Mouse (Mus musculus): ENCODE results near the gene Ccdc167. TPM values are rescaled to one million over a fixed set of nuclear protein-coding genes. Genes with fewer than 3 reads are reported as not detected.
A peak's percentile ranks its signal among the peaks of the same experiment; 100 is the strongest.

Ccdc167 gene
- polyA plus RNA-seq (2014; fragmentation: Nextera tagmentation; extraction: Ambion mirVana): 15.2 and 15.7 TPM in 2 replicates

GRCm38 (mm10) chr17:29716732-29717445 is at the start of gene Ccdc167:
Gene Ccdc167, minus strand, starts transcription at chr17:29717044.
- no peaks in the 10 kb centered on the region for H3K27me3 ChIP-seq (ENCODE audit: control insufficient read depth, insufficient read depth, low read length)
- H3K9ac ChIP-seq (replicated peaks; ENCODE audit: low read depth, low read length): no peak within 1 kb of the TSS; the same call in 1 of the 2 replicates
- H3K9me3 ChIP-seq (ENCODE audit: control insufficient read depth, low read depth, low read length): no peaks in the 10 kb centered on the region
- H3K27ac ChIP-seq (ENCODE audit: low read length): no peak within 1 kb of the TSS
- peak; percentile 97 for ATAC-seq (ENCODE audit: insufficient number of reproducible peaks, insufficient read depth, low FRiP score, low read depth)
- peak within 1 kb of the TSS; percentile 66 for H3K4me2 ChIP-seq (replicated peaks; ENCODE audit: low read depth, low read length)
- H3K4me3 ChIP-seq (ENCODE audit: low read depth, low read length): peak within 1 kb of the TSS; percentile 52
- H3K4me1 ChIP-seq (ENCODE audit: control insufficient read depth, insufficient read depth, low read length): peaks cover 22% of the 10 kb centered on the region; the same call in 1 of the 2 replicates
- 4% methylated on average over 41 of the region's 41 CpGs for WGBS
- no peaks in the 10 kb centered on the region for H3K36me3 ChIP-seq (ENCODE audit: control insufficient read depth, insufficient read depth, low read length)

GRCm38 (mm10) chr17:29765380-29765779 is 48.5 kb upstream of the Ccdc167 start:
- H3K9me3 ChIP-seq (ENCODE audit: control insufficient read depth, low read depth, low read length): no peaks in the 10 kb centered on the region
- no peaks in the 10 kb centered on the region for H3K27me3 ChIP-seq (ENCODE audit: control insufficient read depth, insufficient read depth, low read length)
- ATAC-seq (ENCODE audit: insufficient number of reproducible peaks, insufficient read depth, low FRiP score, low read depth): no peak
- H3K4me1 ChIP-seq (ENCODE audit: control insufficient read depth, insufficient read depth, low read length): peaks cover 11% of the 10 kb centered on the region; the same call in 1 of the 2 replicates
- no peak overlapping the region for H3K9ac ChIP-seq (replicated peaks; ENCODE audit: low read depth, low read length)
- no peak overlapping the region for H3K27ac ChIP-seq (ENCODE audit: low read length)
- H3K36me3 ChIP-seq (ENCODE audit: control insufficient read depth, insufficient read depth, low read length): no peaks in the 10 kb centered on the region
- no peak overlapping the region for H3K4me3 ChIP-seq (ENCODE audit: low read depth, low read length)
- H3K4me2 ChIP-seq (replicated peaks; ENCODE audit: low read depth, low read length): no peak overlapping the region
- 85% methylated on average over 9 of the region's 9 CpGs for WGBS

DNA sequence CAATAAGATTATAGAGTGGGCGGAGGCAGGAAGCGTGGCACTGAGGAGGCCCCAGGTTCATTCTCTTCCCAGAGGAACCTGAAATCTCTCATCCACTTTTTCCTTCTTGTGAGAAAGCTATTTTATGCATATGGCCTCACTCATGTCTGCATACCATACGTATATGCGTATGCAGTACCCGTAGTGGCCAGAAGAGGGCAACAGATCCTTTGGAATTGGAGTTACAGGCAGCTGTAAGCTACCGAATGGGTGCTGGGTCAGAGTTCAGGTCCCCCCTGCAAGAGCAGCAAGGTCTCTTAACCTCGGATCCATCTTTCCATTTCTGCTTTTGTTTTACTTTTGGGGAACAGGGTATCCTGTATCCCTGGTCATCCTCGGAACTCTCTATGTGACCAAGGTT is 45.7 kb upstream of the Ccdc167 start:
- Histone ChIP-seq H3K9ac (replicated peaks; ENCODE audit: low read depth, low read length) (no peak overlapping the region), H3K4me2 (replicated peaks; ENCODE audit: low read depth, low read length) (no peak overlapping the region), H3K27me3 (ENCODE audit: control insufficient read depth, insufficient read depth, low read length) (no peaks in the 10 kb centered on the region), H3K4me1 (ENCODE audit: control insufficient read depth, insufficient read depth, low read length) (peaks cover 6% of the 10 kb centered on the region; the same call in 1 of the 2 replicates), H3K4me3 (ENCODE audit: low read depth, low read length) (no peak overlapping the region), H3K9me3 (ENCODE audit: control insufficient read depth, low read depth, low read length) (no peaks in the 10 kb centered on the region), H3K36me3 (ENCODE audit: control insufficient read depth, insufficient read depth, low read length) (no peaks in the 10 kb centered on the region), H3K27ac (ENCODE audit: low read length) (no peak overlapping the region)
- no peak for ATAC-seq (ENCODE audit: insufficient number of reproducible peaks, insufficient read depth, low FRiP score, low read depth)
- WGBS: 73% methylated on average over 8 of the region's 8 CpGs

- WGBS: 71% methylated on average over 9 of the region's 9 CpGs
- Histone ChIP-seq H3K4me1 (ENCODE audit: control insufficient read depth, insufficient read depth, low read length) (peaks cover 3% of the 10 kb centered on the region; the same call in 1 of the 2 replicates), H3K36me3 (ENCODE audit: control insufficient read depth, insufficient read depth, low read length) (no peaks in the 10 kb centered on the region), H3K4me3 (ENCODE audit: low read depth, low read length) (no peak overlapping the region), H3K27me3 (ENCODE audit: control insufficient read depth, insufficient read depth, low read length) (no peaks in the 10 kb centered on the region), H3K9ac (replicated peaks; ENCODE audit: low read depth, low read length) (no peak overlapping the region), H3K4me2 (replicated peaks; ENCODE audit: low read depth, low read length) (no peak overlapping the region), H3K9me3 (ENCODE audit: control insufficient read depth, low read depth, low read length) (no peaks in the 10 kb centered on the region), H3K27ac (ENCODE audit: low read length) (no peak overlapping the region)
- ATAC-seq (ENCODE audit: insufficient number of reproducible peaks, insufficient read depth, low FRiP score, low read depth): no peak
Observed at GRCm38 (mm10) chr17:29761938-29762337, 45.1 kb upstream of the Ccdc167 start.

- H3K27me3 ChIP-seq (ENCODE audit: control insufficient read depth, insufficient read depth, low read length): no peaks in the 10 kb centered on the region
- H3K4me3 ChIP-seq (ENCODE audit: low read depth, low read length): no peak overlapping the region
- 75% methylated on average over 20 of the region's 21 CpGs for WGBS
- H3K9ac ChIP-seq (replicated peaks; ENCODE audit: low read depth, low read length): no peak overlapping the region
- H3K9me3 ChIP-seq (ENCODE audit: control insufficient read depth, low read depth, low read length): no peaks in the 10 kb centered on the region
- no peak overlapping the region for H3K27ac ChIP-seq (ENCODE audit: low read length)
- no peaks in the 10 kb centered on the region for H3K4me1 ChIP-seq (ENCODE audit: control insufficient read depth, insufficient read depth, low read length)
- H3K4me2 ChIP-seq (replicated peaks; ENCODE audit: low read depth, low read length): no peak overlapping the region
- H3K36me3 ChIP-seq (ENCODE audit: control insufficient read depth, insufficient read depth, low read length): no peaks in the 10 kb centered on the region
- ATAC-seq (ENCODE audit: insufficient number of reproducible peaks, insufficient read depth, low FRiP score, low read depth): no peak
Observed at GRCm38 (mm10) chr17:29760404-29761375, 43.8 kb upstream of the Ccdc167 start.

- WGBS: 83% methylated on average over 19 of the region's 19 CpGs
- Histone ChIP-seq H3K9ac (replicated peaks; ENCODE audit: low read depth, low read length) (no peak overlapping the region), H3K27me3 (ENCODE audit: control insufficient read depth, insufficient read depth, low read length) (no peaks in the 10 kb centered on the region), H3K4me1 (ENCODE audit: control insufficient read depth, insufficient read depth, low read length) (no peaks in the 10 kb centered on the region), H3K27ac (ENCODE audit: low read length) (no peak overlapping the region), H3K36me3 (ENCODE audit: control insufficient read depth, insufficient read depth, low read length) (no peaks in the 10 kb centered on the region), H3K9me3 (ENCODE audit: control insufficient read depth, low read depth, low read length) (no peaks in the 10 kb centered on the region), H3K4me3 (ENCODE audit: low read depth, low read length) (no peak overlapping the region), H3K4me2 (replicated peaks; ENCODE audit: low read depth, low read length) (no peak overlapping the region)
- no peak for ATAC-seq (ENCODE audit: insufficient number of reproducible peaks, insufficient read depth, low FRiP score, low read depth)
Observed at GRCm38 (mm10) chr17:29759963-29760362, 43.1 kb upstream of the Ccdc167 start.

- Histone ChIP-seq H3K4me3 (ENCODE audit: low read depth, low read length) (no peak overlapping the region), H3K27me3 (ENCODE audit: control insufficient read depth, insufficient read depth, low read length) (no peaks in the 10 kb centered on the region), H3K36me3 (ENCODE audit: control insufficient read depth, insufficient read depth, low read length) (no peaks in the 10 kb centered on the region), H3K9ac (replicated peaks; ENCODE audit: low read depth, low read length) (no peak overlapping the region), H3K9me3 (ENCODE audit: control insufficient read depth, low read depth, low read length) (no peaks in the 10 kb centered on the region), H3K27ac (ENCODE audit: low read length) (no peak overlapping the region), H3K4me1 (ENCODE audit: control insufficient read depth, insufficient read depth, low read length) (no peaks in the 10 kb centered on the region), H3K4me2 (replicated peaks; ENCODE audit: low read depth, low read length) (no peak overlapping the region)
- no peak for ATAC-seq (ENCODE audit: insufficient number of reproducible peaks, insufficient read depth, low FRiP score, low read depth)
- WGBS: 77% methylated on average over 10 of the region's 10 CpGs
Observed at GRCm38 (mm10) chr17:29756381-29756780, 39.5 kb upstream of the Ccdc167 start.

GRCm38 (mm10) chr17:29754510-29754909 is 37.7 kb upstream of the Ccdc167 start:
- Histone ChIP-seq H3K4me2 (replicated peaks; ENCODE audit: low read depth, low read length) (no peak overlapping the region), H3K27me3 (ENCODE audit: control insufficient read depth, insufficient read depth, low read length) (no peaks in the 10 kb centered on the region), H3K9me3 (ENCODE audit: control insufficient read depth, low read depth, low read length) (no peaks in the 10 kb centered on the region), H3K4me3 (ENCODE audit: low read depth, low read length) (no peak overlapping the region), H3K27ac (ENCODE audit: low read length) (no peak overlapping the region), H3K36me3 (ENCODE audit: control insufficient read depth, insufficient read depth, low read length) (no peaks in the 10 kb centered on the region), H3K4me1 (ENCODE audit: control insufficient read depth, insufficient read depth, low read length) (0 out of 2 replicates have a peak, but pooled peaks cover 3% of the 10 kb centered on the region), H3K9ac (replicated peaks; ENCODE audit: low read depth, low read length) (no peak overlapping the region)
- 54% methylated on average over 4 of the region's 4 CpGs for WGBS
- ATAC-seq (ENCODE audit: insufficient number of reproducible peaks, insufficient read depth, low FRiP score, low read depth): no peak
